Mouse (Mus musculus) ES-E14 (cell line): ENCODE results near the gene Supv3l1. TPM values are rescaled to one million over a fixed set of nuclear protein-coding genes. Genes with fewer than 3 reads are reported as not detected.

Experiments used
- DNase-seq: peaks from one replicate; pipeline ENCODE4 v3.0.0-alpha.2; 2013; ENCODE audit warnings: low read depth, low spot score
- H3K27ac ChIP-seq: 2 replicates; pipeline ENCODE4 v1.5.1; 2012; ENCODE audit warnings: low read depth, mild to moderate bottlenecking, low read length, moderate library complexity, mixed read lengths; ENCODE audit not compliant: poor library complexity, insufficient read depth, severe bottlenecking
- H3K36me3 ChIP-seq: 2 replicates; pipeline ENCODE4 v1.6.1; 2012; ENCODE audit warnings: mild to moderate bottlenecking, low read length, moderate library complexity, mixed read lengths; ENCODE audit not compliant: control insufficient read depth, poor library complexity, insufficient read depth, severe bottlenecking
- H3K4me1 ChIP-seq, 2 experiments: fragments of 150-350 bp in 1 of 2; sonication (generic) in 1 of 2; 2 replicates each; pipeline ENCODE4 v1.6.1; 2012; ENCODE audit warnings: low read length in 2 of 2, mild to moderate bottlenecking in 1 of 2, mixed read lengths in 1 of 2; ENCODE audit not compliant: control insufficient read depth in 2 of 2, insufficient read depth in 2 of 2, poor library complexity in 1 of 2
- H3K4me3 ChIP-seq, 2 experiments: fragments of 150-350 bp in 1 of 2; sonication (generic) in 1 of 2; 2 replicates each; pipeline ENCODE4 v1.5.1; 2012; ENCODE audit warnings: low read length in 2 of 2, low read depth in 1 of 2, mild to moderate bottlenecking in 1 of 2, mixed read lengths in 1 of 2; ENCODE audit not compliant: insufficient read depth in 1 of 2, poor library complexity in 1 of 2, severe bottlenecking in 1 of 2
- H3K9ac ChIP-seq: 2 replicates; pipeline ENCODE4 v1.6.1; 2012; ENCODE audit warnings: low read depth, mild to moderate bottlenecking, low read length, mixed read lengths; ENCODE audit not compliant: poor library complexity, insufficient read depth, severe bottlenecking
- H3K9me3 ChIP-seq: fragments of 150-350 bp; sonication (generic); 2 replicates; pipeline ENCODE4 v1.6.1; 2012; ENCODE audit warnings: low read depth, mild to moderate bottlenecking, low read length; ENCODE audit not compliant: control insufficient read depth, insufficient read depth
- CHD2 ChIP-seq: IDR thresholded peaks from 2 replicates; pipeline ENCODE4 v1.6.1; 2014; ENCODE audit warnings: mild to moderate bottlenecking, low read depth, low read length, inconsistent platforms
- HCFC1 ChIP-seq: IDR thresholded peaks from 2 replicates; pipeline ENCODE4 v1.6.1; 2012; ENCODE audit warnings: low read length, inconsistent platforms, borderline replicate concordance; ENCODE audit not compliant: insufficient read depth
- MAFK ChIP-seq: IDR thresholded peaks from 2 replicates; pipeline ENCODE4 v1.6.1; 2014; ENCODE audit warnings: mild to moderate bottlenecking, low read depth, low read length, inconsistent platforms; ENCODE audit not compliant: insufficient read depth
- ZC3H11A ChIP-seq: IDR thresholded peaks from 2 replicates; pipeline ENCODE4 v1.6.1; 2012; ENCODE audit warnings: low read depth, mild to moderate bottlenecking, inconsistent platforms, low read length, borderline replicate concordance
- ZNF384 ChIP-seq: IDR thresholded peaks from 2 replicates; pipeline ENCODE4 v1.6.1; 2012; ENCODE audit warnings: low read depth, low read length, inconsistent platforms
- in situ Hi-C, 2 experiments: fragments of 600-800 bp; cut with MboI; formaldehyde crosslinking; loops; one replicate each; pipeline ENCODE4 v1.15.1; 2025; ENCODE audit warnings: low sequenced_read_pairs in 2 of 2, inconsistent platforms in 1 of 2; ENCODE audit not compliant: unreplicated experiment in 2 of 2
- total RNA-seq: library from RNA; depleted of rRNA; stranded (reverse); fragments of 300-350 nt; gene quantifications from 2 replicates; pipeline ENCODE4 v1.2.3, GENCODE M21; 2012

The Supv3l1 gene
- total RNA-seq, 1 experiment, result 50.0 TPM

GRCm38 (mm10) chr10:62430427-62430826 lies 19.1 kb downstream of the Supv3l1 start:
- TF ChIP-seq ZC3H11A, result no peak
- no peak for TF ChIP-seq HCFC1
- TF ChIP-seq MAFK, result no peak
- TF ChIP-seq ZNF384, result no peak
- TF ChIP-seq CHD2, result no peak
- H3K9ac ChIP-seq, result no peak overlapping the region
- H3K27ac ChIP-seq, result no peak overlapping the region
- H3K4me3 ChIP-seq, result no peak overlapping the region
- no peak for DNase-seq
- in situ Hi-C loops, result no loop called here
- H3K36me3 ChIP-seq, result peaks cover 45% of the 10 kb centered on the region
- H3K4me1 ChIP-seq, result no peaks in the 10 kb centered on the region
- no peaks in the 10 kb centered on the region for H3K9me3 ChIP-seq

DNA sequence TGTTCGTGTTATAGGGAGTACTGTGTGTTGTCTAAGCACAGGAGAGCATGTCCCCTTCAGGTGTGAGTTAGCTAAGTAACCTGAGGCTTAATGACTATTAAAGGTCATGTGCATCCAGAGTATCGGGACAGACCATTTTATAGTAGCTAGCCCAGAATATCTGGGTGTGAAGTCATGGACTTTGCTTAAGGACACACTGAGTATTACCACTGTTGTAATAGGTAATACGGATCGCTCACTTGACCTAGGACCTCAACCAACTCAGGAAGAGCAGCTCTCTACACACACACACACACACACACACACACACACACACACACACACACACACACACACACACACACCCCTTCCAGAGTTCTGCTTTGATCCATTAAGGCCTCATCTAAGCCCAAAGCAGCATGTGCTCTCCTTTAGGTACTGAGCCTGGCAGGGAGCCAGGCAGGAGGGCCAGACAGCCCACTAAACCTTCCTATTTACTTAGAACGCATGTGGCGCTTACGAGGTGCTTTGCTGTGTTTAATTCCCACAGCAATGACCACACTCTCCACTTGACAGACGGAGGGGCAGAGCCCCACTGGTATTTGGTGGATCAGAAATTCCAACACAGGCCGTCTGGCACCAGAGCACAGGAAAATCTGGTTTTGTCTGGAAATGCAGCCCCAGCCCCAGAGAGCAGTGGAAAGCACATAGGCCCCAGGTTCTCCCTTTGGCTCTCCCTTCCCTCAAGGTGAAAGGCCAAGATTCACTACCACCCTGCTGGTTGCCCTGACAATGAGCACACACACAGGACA lies 24.3 kb downstream of the Supv3l1 start:
- no peaks in the 10 kb centered on the region; a peak in 1 of 4 replicates for H3K4me1 ChIP-seq
- TF ChIP-seq CHD2 (no peak), ZNF384 (no peak), MAFK (no peak), HCFC1 (no peak), ZC3H11A (no peak)
- in situ Hi-C loops, result no loop called here
- H3K36me3 ChIP-seq, result peaks cover 13% of the 10 kb centered on the region
- no peak overlapping the region for H3K27ac ChIP-seq
- no peaks in the 10 kb centered on the region for H3K9me3 ChIP-seq
- no peak overlapping the region for H3K4me3 ChIP-seq
- no peak for DNase-seq
- H3K9ac ChIP-seq, result no peak overlapping the region

GRCm38 (mm10) chr10:62422255-62422654 lies 27.3 kb downstream of the Supv3l1 start, which contains the start of gene Hkdc1:
Gene Hkdc1, minus strand, starts transcription at chr10:62422491.
- no peak for TF ChIP-seq HCFC1
- TF ChIP-seq CHD2, result no peak
- no peak for TF ChIP-seq MAFK
- no peak for TF ChIP-seq ZNF384
- TF ChIP-seq ZC3H11A, result no peak
- H3K4me1 ChIP-seq, result no peaks in the 10 kb centered on the region; a peak in 1 of 4 replicates
- no peaks in the 10 kb centered on the region for H3K9me3 ChIP-seq
- in situ Hi-C loops, result no loop called here
- no peaks in the 10 kb centered on the region for H3K36me3 ChIP-seq
- no peak for DNase-seq
- no peak within 1 kb of the TSS for H3K4me3 ChIP-seq
- no peak within 1 kb of the TSS for H3K27ac ChIP-seq
- H3K9ac ChIP-seq, result no peak within 1 kb of the TSS; the same call in 1 of the 2 replicates

DNA sequence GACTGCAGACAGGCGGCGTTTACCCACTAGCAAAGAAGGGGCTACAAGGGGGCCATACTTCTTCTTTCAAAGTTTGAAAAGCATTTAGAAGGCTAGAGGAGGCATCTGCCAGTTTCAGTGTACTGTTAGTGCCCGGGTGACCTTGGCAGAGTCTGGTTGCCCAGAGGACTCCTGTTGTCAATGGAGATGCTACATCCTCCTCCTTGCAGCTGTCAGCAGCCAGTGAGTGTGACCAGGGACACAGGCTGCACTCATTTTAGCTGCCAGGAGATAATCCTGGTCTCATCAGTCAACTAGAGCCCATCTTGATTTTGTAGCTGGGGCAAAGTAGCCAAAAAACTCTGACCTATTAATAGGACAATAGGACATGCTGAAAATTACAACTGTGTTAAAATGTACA lies 28.4 kb downstream of the Supv3l1 start:
- no peaks in the 10 kb centered on the region; a peak in 1 of 4 replicates for H3K4me1 ChIP-seq
- no peak overlapping the region for H3K27ac ChIP-seq
- no peaks in the 10 kb centered on the region for H3K9me3 ChIP-seq
- TF ChIP-seq HCFC1 (no peak), CHD2 (no peak), ZC3H11A (no peak), ZNF384 (no peak), MAFK (no peak)
- H3K36me3 ChIP-seq, result no peaks in the 10 kb centered on the region
- in situ Hi-C loops, result no loop called here
- no peak for DNase-seq
- H3K4me3 ChIP-seq, result no peak overlapping the region
- no peak overlapping the region for H3K9ac ChIP-seq
